In genomic region chr19:49314229-49314628, GRCm38 (mm10) we compare ENCODE assay signal across 21 mouse cellular contexts.
"Had no signal": no experiment of that assay in that cellular context is flagged by ENCODE, and none has a peak within 500 bp of the region (broad histone marks: within the 10 kb centered on the region; RNA-seq: fewer than 3 reads in every experiment).

No protein-coding gene starts in this region.

- H3K9me3 ChIP-seq: intestine, embryonic 15.5 days; limb, embryonic 10.5 days; limb, embryonic 13.5 days; midbrain, embryonic 12.5 days; midbrain, embryonic 15.5 days; neural tube, embryonic 12.5 days; neural tube, embryonic 15.5 days had no signal

- ATAC-seq: hindbrain, embryonic 16.5 days; intestine, embryonic 15.5 days; liver, postnatal 0 days; lung, postnatal 0 days; midbrain, embryonic 15.5 days had no signal

- H3K27me3 ChIP-seq: intestine, embryonic 15.5 days; limb, embryonic 13.5 days; neural tube, embryonic 12.5 days; neural tube, embryonic 15.5 days had no signal

- H3K36me3 ChIP-seq: intestine, embryonic 15.5 days; limb, embryonic 10.5 days; limb, embryonic 13.5 days; midbrain, embryonic 12.5 days; midbrain, embryonic 15.5 days; neural tube, embryonic 12.5 days; neural tube, embryonic 15.5 days had no signal

- H3K27ac ChIP-seq: intestine, embryonic 15.5 days; layer of hippocampus, adult 2 months; limb, embryonic 10.5 days; limb, embryonic 13.5 days; liver, embryonic 14.5 days; macrophage; midbrain, embryonic 12.5 days; midbrain, embryonic 15.5 days; neural tube, embryonic 12.5 days; neural tube, embryonic 15.5 days had no signal

- H3K4me3 ChIP-seq: intestine, embryonic 15.5 days; layer of hippocampus, adult 2 months; limb, embryonic 10.5 days; limb, embryonic 13.5 days; midbrain, embryonic 12.5 days; midbrain, embryonic 15.5 days; neural tube, embryonic 12.5 days; neural tube, embryonic 15.5 days had no signal

- DNase-seq: layer of hippocampus, adult 9-11 months; liver; liver, postnatal 0 days; lung, embryonic 14.5 days; right cerebral cortex, postnatal 25 days; spleen, adult 18-20 months; thymus, adult 2 months; thymus, postnatal 14 days; thymus, postnatal 4 days had no signal

- H3K9ac ChIP-seq: intestine, embryonic 15.5 days; limb, embryonic 13.5 days; liver, embryonic 14.5 days; liver, postnatal 0 days; lung, embryonic 14.5 days; midbrain, embryonic 12.5 days; midbrain, embryonic 15.5 days; neural tube, embryonic 12.5 days; neural tube, embryonic 15.5 days had no signal

- H3K4me1 ChIP-seq: intestine, embryonic 15.5 days; limb, embryonic 13.5 days; midbrain, embryonic 15.5 days; neural tube, embryonic 12.5 days; neural tube, embryonic 15.5 days had no signal

- H3K4me2 ChIP-seq: intestine, embryonic 15.5 days; limb, embryonic 13.5 days; lung, embryonic 14.5 days; midbrain, embryonic 12.5 days; midbrain, embryonic 15.5 days; neural tube, embryonic 12.5 days; neural tube, embryonic 15.5 days had no signal
